Mouse (Mus musculus): ENCODE data around the gene Abtb1.

The Abtb1 gene

GRCm38 (mm10) chr6:88829579-88829978 lies 12.2 kb downstream of the Abtb1 start:
- DNase-seq (ENCODE audit: low spot score) = no peak

- DNase-seq (ENCODE audit: low spot score) = no peak
Measured at GRCm38 (mm10) chr6:88828206-88829009, 13.4 kb downstream of the Abtb1 start.

- no peak for DNase-seq (ENCODE audit: low spot score)
Measured at GRCm38 (mm10) chr6:88827395-88828205, 14.2 kb downstream of the Abtb1 start.

GRCm38 (mm10) chr6:88826965-88827364 lies 14.8 kb downstream of the Abtb1 start:
- no peak for DNase-seq (ENCODE audit: low spot score)

- peak; percentile 67 for DNase-seq (ENCODE audit: low spot score)
Measured at GRCm38 (mm10) chr6:88826545-88826944, 15.2 kb downstream of the Abtb1 start.

- no peak for DNase-seq (ENCODE audit: low spot score)
Measured at GRCm38 (mm10) chr6:88826088-88826487, 15.7 kb downstream of the Abtb1 start.

- DNase-seq (ENCODE audit: low spot score) = no peak
Measured at GRCm38 (mm10) chr6:88824183-88824582, 17.6 kb downstream of the Abtb1 start.

- no peak for DNase-seq (ENCODE audit: low spot score)
Measured at GRCm38 (mm10) chr6:88821901-88822300, 19.9 kb downstream of the Abtb1 start.

- DNase-seq (ENCODE audit: low spot score) = no peak
Measured at GRCm38 (mm10) chr6:88821294-88821693, 20.5 kb downstream of the Abtb1 start.

GRCm38 (mm10) chr6:88820853-88821252 lies 20.9 kb downstream of the Abtb1 start:
- no peak for DNase-seq (ENCODE audit: low spot score)

- DNase-seq (ENCODE audit: low spot score) = no peak
Measured at GRCm38 (mm10) chr6:88816913-88817312, 24.9 kb downstream of the Abtb1 start.

- DNase-seq (ENCODE audit: low spot score) = no peak
Measured at GRCm38 (mm10) chr6:88815489-88815888, 26.3 kb downstream of the Abtb1 start.

GRCm38 (mm10) chr6:88815036-88815435 lies 26.7 kb downstream of the Abtb1 start:
- no peak for DNase-seq (ENCODE audit: low spot score)

GRCm38 (mm10) chr6:88813832-88814231 lies 28.0 kb downstream of the Abtb1 start:
- no peak for DNase-seq (ENCODE audit: low spot score)

- DNase-seq (ENCODE audit: low spot score) = peak; percentile 82
Measured at GRCm38 (mm10) chr6:88812886-88813285, 28.9 kb downstream of the Abtb1 start.

GRCm38 (mm10) chr6:88811880-88812400 lies 29.8 kb downstream of the Abtb1 start:
- no peak for DNase-seq (ENCODE audit: low spot score)

GRCm38 (mm10) chr6:88811396-88811795 lies 30.4 kb downstream of the Abtb1 start:
- no peak for DNase-seq (ENCODE audit: low spot score)

- DNase-seq (ENCODE audit: low spot score) = no peak
Measured at GRCm38 (mm10) chr6:88810291-88810690, 31.5 kb downstream of the Abtb1 start.

GRCm38 (mm10) chr6:88809091-88810037 lies 32.4 kb downstream of the Abtb1 start:
- no peak for DNase-seq (ENCODE audit: low spot score)

- no peak for DNase-seq (ENCODE audit: low spot score)
Measured at GRCm38 (mm10) chr6:88804966-88805577, 36.7 kb downstream of the Abtb1 start.

GRCm38 (mm10) chr6:88803957-88804695 lies 37.7 kb downstream of the Abtb1 start:
- no peak for DNase-seq (ENCODE audit: low spot score)

All from embryo, embryonic 10.5 days (tissue).